Mouse (Mus musculus): ENCODE data around the gene Pla2g4b.

GRCm38 (mm10) chr2:120046486-120047310 lies 13.5 kb downstream of the Pla2g4b start:
- no peak for TF ChIP-seq CTCF (IDR thresholded peaks at IDR 0.05; ENCODE audit: control insufficient read depth, insufficient read depth, insufficient replicate concordance, low read depth, low read length)
- TF ChIP-seq POLR2A (IDR thresholded peaks at IDR 0.05; ENCODE audit: control insufficient read depth, low read depth, low read length), result no peak

All from testis, adult 2 months (tissue).